Mouse (Mus musculus) embryonic facial prominence, embryonic 12.5 days (tissue): Measurements from ENCODE around the gene Dgkb. TPM values are rescaled to one million over a fixed set of nuclear protein-coding genes. Genes with fewer than 3 reads are reported as not detected.

ENCODE experiments used
- ATAC-seq: fragments of 200-750 bp; cut with Nextera tagmentation; 2 replicates; pipeline ENCODE4 v1.8.0; 2017; ENCODE audit not compliant: insufficient number of reproducible peaks, insufficient read depth, low FRiP score, low TSS enrichment
- H3K27ac ChIP-seq: fragments of 300-500 bp; sonication (generic); 2 replicates; pipeline ENCODE4 v1.5.1; 2016; ENCODE audit warnings: mild to moderate bottlenecking
- H3K27me3 ChIP-seq: fragments of 300-500 bp; sonication (generic); 2 replicates; pipeline ENCODE4 v1.6.1; 2016; ENCODE audit warnings: mild to moderate bottlenecking, moderate library complexity
- H3K36me3 ChIP-seq: fragments of 300-500 bp; sonication (generic); 2 replicates; pipeline ENCODE4 v1.6.1; 2016; ENCODE audit warnings: mild to moderate bottlenecking
- H3K4me1 ChIP-seq: fragments of 300-500 bp; sonication (generic); 2 replicates; pipeline ENCODE4 v1.6.1; 2016
- H3K4me2 ChIP-seq: fragments of 300-500 bp; sonication (generic); replicated peaks from 2 replicates; pipeline ENCODE4 v1.6.1; 2016; ENCODE audit warnings: mild to moderate bottlenecking, moderate library complexity
- H3K4me3 ChIP-seq: fragments of 300-500 bp; sonication (generic); 2 replicates; pipeline ENCODE4 v1.5.1; 2016; ENCODE audit warnings: mild to moderate bottlenecking
- H3K9ac ChIP-seq: fragments of 300-500 bp; sonication (generic); 2 replicates; pipeline ENCODE4 v1.6.1; 2016; ENCODE audit warnings: mild to moderate bottlenecking, moderate library complexity
- H3K9me3 ChIP-seq: fragments of 300-500 bp; sonication (generic); 2 replicates; pipeline ENCODE4 v1.6.1; 2016; ENCODE audit warnings: mild to moderate bottlenecking, moderate library complexity
- WGBS: fragments of 180-500 bp; shearing (Covaris S2); methylation state at CpG from one replicate; pipeline ENCODE4 v1.1.7; 2016; 5-methylcytosine and 5-hydroxymethylcytosine counted together
- polyA plus RNA-seq: library from polyadenylated mRNA; unstranded; fragments of >200 nt; fragmentation: Nextera tagmentation; extraction: Ambion mirVana; gene quantifications from 2 replicates; pipeline ENCODE4 v1.2.1, GENCODE M21; 2016

Dgkb gene
- polyA plus RNA-seq, 1 experiment from 2014 or later = 2.1 TPM

DNA sequence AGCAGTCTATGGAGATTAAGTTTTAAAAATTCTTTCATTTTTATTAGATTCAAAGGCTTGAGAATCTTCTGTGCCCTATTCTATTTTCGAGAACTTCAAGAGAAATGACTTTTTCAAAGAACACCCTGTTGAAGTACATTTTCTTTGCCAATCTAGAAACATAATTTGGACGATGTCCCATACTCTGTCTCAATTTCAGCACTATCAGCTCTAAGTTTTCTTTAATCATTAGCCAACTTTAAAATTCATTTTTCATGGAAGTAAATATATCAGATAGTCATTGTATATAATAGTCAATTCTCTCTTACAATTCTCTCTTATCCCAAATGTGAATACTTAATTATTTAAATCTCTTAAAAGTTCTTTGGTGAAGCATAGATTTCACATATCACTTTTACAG, 570.1 kb downstream of the Dgkb start:
- Histone ChIP-seq H3K27ac (no peak overlapping the region), H3K36me3 (no peaks in the 10 kb centered on the region), H3K9me3 (no peaks in the 10 kb centered on the region), H3K4me2 (no peak overlapping the region), H3K4me1 (no peaks in the 10 kb centered on the region), H3K9ac (no peak overlapping the region), H3K4me3 (no peak overlapping the region), H3K27me3 (no peaks in the 10 kb centered on the region)
- no peak for ATAC-seq
- 78% methylated on average over 2 of the region's 2 CpGs for WGBS

- H3K27me3 ChIP-seq = no peaks in the 10 kb centered on the region
- ATAC-seq = no peak
- H3K9me3 ChIP-seq = no peaks in the 10 kb centered on the region
- H3K4me3 ChIP-seq = no peak overlapping the region
- no peak overlapping the region for H3K27ac ChIP-seq
- no peaks in the 10 kb centered on the region for H3K4me1 ChIP-seq
- H3K9ac ChIP-seq = no peak overlapping the region
- no peak overlapping the region for H3K4me2 ChIP-seq
- 75% methylated on average over 5 of the region's 5 CpGs for WGBS
- H3K36me3 ChIP-seq = no peaks in the 10 kb centered on the region
Measured at GRCm38 (mm10) chr12:38388243-38388642, 570.7 kb downstream of the Dgkb start.

- no peak overlapping the region for H3K27ac ChIP-seq
- no peak for ATAC-seq
- no peaks in the 10 kb centered on the region for H3K27me3 ChIP-seq
- H3K9me3 ChIP-seq = no peaks in the 10 kb centered on the region
- WGBS = 75% methylated on average over 14 of the region's 14 CpGs
- H3K9ac ChIP-seq = no peak overlapping the region
- H3K4me3 ChIP-seq = no peak overlapping the region
- no peaks in the 10 kb centered on the region for H3K4me1 ChIP-seq
- no peaks in the 10 kb centered on the region for H3K36me3 ChIP-seq
- no peak overlapping the region for H3K4me2 ChIP-seq
Measured at GRCm38 (mm10) chr12:38397754-38398312, 580.3 kb downstream of the Dgkb start.

GRCm38 (mm10) chr12:38400089-38400488, 582.6 kb downstream of the Dgkb start:
- Histone ChIP-seq H3K4me2 (no peak overlapping the region), H3K4me1 (no peaks in the 10 kb centered on the region), H3K36me3 (no peaks in the 10 kb centered on the region), H3K9me3 (no peaks in the 10 kb centered on the region), H3K27ac (no peak overlapping the region), H3K9ac (no peak overlapping the region), H3K27me3 (no peaks in the 10 kb centered on the region), H3K4me3 (no peak overlapping the region)
- 81% methylated on average over 4 of the region's 4 CpGs for WGBS
- no peak for ATAC-seq

GRCm38 (mm10) chr12:38435364-38436130, 618.0 kb downstream of the Dgkb start:
- H3K4me2 ChIP-seq = no peak overlapping the region
- H3K9me3 ChIP-seq = no peaks in the 10 kb centered on the region
- H3K4me1 ChIP-seq = no peaks in the 10 kb centered on the region
- no peak overlapping the region for H3K9ac ChIP-seq
- WGBS = 44% methylated on average over 10 of the region's 10 CpGs
- no peak overlapping the region for H3K27ac ChIP-seq
- no peak overlapping the region for H3K4me3 ChIP-seq
- no peak for ATAC-seq
- H3K36me3 ChIP-seq = no peaks in the 10 kb centered on the region
- no peaks in the 10 kb centered on the region for H3K27me3 ChIP-seq

DNA sequence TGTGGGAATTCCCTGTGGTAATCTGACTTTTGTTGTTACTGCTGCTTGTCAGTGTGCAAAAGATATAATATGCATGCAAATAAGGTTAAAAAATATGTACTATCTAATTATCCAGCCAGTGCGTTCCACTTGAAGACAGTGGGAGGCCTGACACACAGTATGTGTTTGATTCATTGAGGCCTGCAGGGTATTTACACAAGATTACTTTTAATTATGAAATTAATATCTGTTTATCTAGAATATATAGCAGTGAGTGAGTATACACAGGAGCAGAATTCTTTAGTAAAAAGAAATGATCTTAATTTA, 618.6 kb downstream of the Dgkb start:
- Histone ChIP-seq H3K9ac (no peak overlapping the region), H3K9me3 (no peaks in the 10 kb centered on the region), H3K36me3 (no peaks in the 10 kb centered on the region), H3K27me3 (no peaks in the 10 kb centered on the region), H3K27ac (no peak overlapping the region), H3K4me3 (no peak overlapping the region), H3K4me2 (no peak overlapping the region), H3K4me1 (no peaks in the 10 kb centered on the region)
- no peak for ATAC-seq
- 50% methylated on average over 1 of the region's 1 CpGs for WGBS

GRCm38 (mm10) chr12:38450323-38451087, 633.0 kb downstream of the Dgkb start:
- Histone ChIP-seq H3K27ac (no peak overlapping the region), H3K9ac (no peak overlapping the region), H3K27me3 (no peaks in the 10 kb centered on the region), H3K4me3 (no peak overlapping the region), H3K9me3 (no peaks in the 10 kb centered on the region), H3K4me1 (no peaks in the 10 kb centered on the region), H3K4me2 (no peak overlapping the region), H3K36me3 (no peaks in the 10 kb centered on the region)
- WGBS = 61% methylated on average over 7 of the region's 7 CpGs
- ATAC-seq = no peak

DNA sequence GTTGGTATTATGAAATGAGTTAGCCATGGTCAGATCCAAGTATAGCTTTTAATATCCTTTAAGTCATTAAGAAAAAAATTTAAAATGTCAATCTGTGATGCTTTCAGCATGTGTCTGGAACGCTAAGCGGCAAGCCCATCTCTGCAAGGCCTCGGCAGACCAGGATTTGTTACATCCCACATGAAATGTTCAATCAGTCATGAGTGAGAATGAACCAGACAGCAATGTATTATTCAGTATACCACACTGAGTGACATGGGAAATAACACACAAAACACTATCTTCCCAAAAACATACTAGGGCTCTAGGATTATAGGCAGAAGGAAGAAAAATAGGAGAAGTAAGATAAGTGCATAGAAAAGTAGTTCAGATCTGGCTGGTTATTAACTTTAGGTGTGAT, 634.2 kb downstream of the Dgkb start:
- Histone ChIP-seq H3K9me3 (no peaks in the 10 kb centered on the region), H3K4me1 (no peaks in the 10 kb centered on the region), H3K27me3 (no peaks in the 10 kb centered on the region), H3K9ac (no peak overlapping the region), H3K4me2 (no peak overlapping the region), H3K27ac (no peak overlapping the region), H3K4me3 (no peak overlapping the region), H3K36me3 (no peaks in the 10 kb centered on the region)
- no peak for ATAC-seq
- WGBS = 66% methylated on average over 3 of the region's 3 CpGs

- H3K4me1 ChIP-seq = no peaks in the 10 kb centered on the region
- H3K4me3 ChIP-seq = no peak overlapping the region
- no peak for ATAC-seq
- no peaks in the 10 kb centered on the region for H3K36me3 ChIP-seq
- H3K9ac ChIP-seq = no peak overlapping the region
- H3K9me3 ChIP-seq = no peaks in the 10 kb centered on the region
- H3K27ac ChIP-seq = no peak overlapping the region
- H3K27me3 ChIP-seq = no peaks in the 10 kb centered on the region
- no peak overlapping the region for H3K4me2 ChIP-seq
Measured at GRCm38 (mm10) chr12:38468191-38468590, 650.7 kb downstream of the Dgkb start.

GRCm38 (mm10) chr12:38468605-38469004, 651.1 kb downstream of the Dgkb start:
- no peak for ATAC-seq
- no peak overlapping the region for H3K4me2 ChIP-seq
- no peaks in the 10 kb centered on the region for H3K4me1 ChIP-seq
- no peak overlapping the region for H3K4me3 ChIP-seq
- no peaks in the 10 kb centered on the region for H3K36me3 ChIP-seq
- H3K9me3 ChIP-seq = no peaks in the 10 kb centered on the region
- H3K27me3 ChIP-seq = no peaks in the 10 kb centered on the region
- H3K9ac ChIP-seq = no peak overlapping the region
- no peak overlapping the region for H3K27ac ChIP-seq

GRCm38 (mm10) chr12:38497229-38497628, 679.7 kb downstream of the Dgkb start:
- no peaks in the 10 kb centered on the region for H3K4me1 ChIP-seq
- no peaks in the 10 kb centered on the region for H3K36me3 ChIP-seq
- H3K9me3 ChIP-seq = no peaks in the 10 kb centered on the region
- 70% methylated on average over 2 of the region's 2 CpGs for WGBS
- H3K27ac ChIP-seq = no peak overlapping the region
- H3K4me3 ChIP-seq = no peak overlapping the region
- no peaks in the 10 kb centered on the region for H3K27me3 ChIP-seq
- H3K9ac ChIP-seq = no peak overlapping the region
- ATAC-seq = no peak
- no peak overlapping the region for H3K4me2 ChIP-seq

- WGBS = 47% methylated on average over 3 of the region's 3 CpGs
Measured at GRCm38 (mm10) chr12:38500931-38501330, 683.4 kb downstream of the Dgkb start.

More at GRCm38 (mm10) chr12:38500931-38501330, 683.4 kb downstream of the Dgkb start:
- Histone ChIP-seq H3K36me3 (no peaks in the 10 kb centered on the region), H3K27ac (no peak overlapping the region), H3K9me3 (no peaks in the 10 kb centered on the region), H3K9ac (no peak overlapping the region), H3K4me3 (no peak overlapping the region), H3K27me3 (no peaks in the 10 kb centered on the region), H3K4me1 (no peaks in the 10 kb centered on the region), H3K4me2 (no peak overlapping the region)
- no peak for ATAC-seq
